Mouse (Mus musculus): Measurements from ENCODE around the gene Rpl19.

DNA sequence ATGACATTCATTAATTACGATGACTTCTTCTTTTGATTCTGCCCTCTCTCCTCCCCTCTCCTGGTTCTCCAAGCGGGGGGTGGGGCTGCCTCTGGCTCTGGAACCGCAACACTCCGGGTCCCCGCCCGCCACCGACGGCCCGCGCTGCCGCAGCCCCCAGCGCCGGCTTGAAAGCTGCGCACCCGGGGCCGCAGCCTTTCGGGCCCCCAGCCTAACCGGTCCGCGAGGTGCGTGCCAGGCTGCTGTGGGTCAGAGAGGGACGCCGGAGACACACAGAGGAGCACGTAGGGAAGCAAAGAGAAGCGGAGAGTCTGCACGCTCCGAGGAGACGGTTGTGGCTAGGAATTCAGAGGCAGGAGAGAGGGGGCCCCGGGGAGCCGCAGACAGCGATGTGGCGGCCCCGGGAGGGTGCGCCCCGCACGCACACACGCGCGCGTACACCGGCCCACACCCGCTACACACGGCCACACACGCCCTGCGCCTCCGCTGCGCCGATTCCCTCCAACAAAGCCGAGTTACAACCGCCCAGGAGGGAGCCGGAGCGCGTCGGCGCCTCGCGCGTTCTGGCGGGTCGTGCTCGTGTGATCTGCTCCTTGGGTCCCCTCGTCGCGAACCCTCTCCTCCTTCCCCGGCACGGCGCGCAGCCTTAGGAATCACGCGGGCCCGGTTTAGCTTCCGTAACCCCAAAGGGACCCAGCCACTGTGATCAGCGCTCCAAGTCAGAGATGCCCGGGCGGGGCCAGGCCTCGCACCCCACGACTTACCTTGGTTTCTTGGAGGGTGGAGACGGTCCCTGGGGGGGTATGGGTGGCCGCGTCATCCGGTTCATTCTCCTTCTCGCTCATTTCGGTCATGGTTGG is 25.8 kb downstream of the Rpl19 start:
- TF ChIP-seq CTCF (conservative IDR thresholded peaks at IDR 0.05; ENCODE audit: low read length) = no peak
- TF ChIP-seq POU5F1 (IDR thresholded peaks at IDR 0.05; ENCODE audit: borderline replicate concordance, low read length) = no peak
- no peak for TF ChIP-seq NANOG (IDR thresholded peaks at IDR 0.05; ENCODE audit: borderline replicate concordance, low read length)

Measured in E14TG2a.4 (cell line).